Mouse (Mus musculus) heart, postnatal 0 days (tissue): ENCODE data around the gene Tnfrsf8. TPM values are rescaled to one million over a fixed set of nuclear protein-coding genes. Genes with fewer than 3 reads are reported as not detected.

Experiments
- ATAC-seq: fragments of 200-750 bp; cut with Nextera tagmentation; 2 replicates; pipeline ENCODE4 v1.8.0; 2017; ENCODE audit warnings: low read depth, moderate number of reproducible peaks, moderate library complexity; ENCODE audit not compliant: insufficient read depth
- DNase-seq: peaks from one replicate; pipeline ENCODE4 v3.0.0-alpha.2; 2016; ENCODE audit warnings: low spot score
- H3K27ac ChIP-seq: fragments of 300-500 bp; sonication (generic); 2 replicates; pipeline ENCODE4 v1.5.1; 2014; ENCODE audit warnings: low read depth, mild to moderate bottlenecking
- H3K27me3 ChIP-seq: fragments of 300-500 bp; sonication (generic); 2 replicates; pipeline ENCODE4 v1.6.1; 2014; ENCODE audit warnings: low read length, mixed read lengths; ENCODE audit not compliant: control insufficient read depth, insufficient read depth
- H3K36me3 ChIP-seq: fragments of 300-500 bp; sonication (generic); replicated peaks from 2 replicates; pipeline ENCODE4 v1.6.1; 2014; ENCODE audit warnings: low read length, mixed read lengths; ENCODE audit not compliant: control insufficient read depth, insufficient read depth
- H3K4me1 ChIP-seq: fragments of 300-500 bp; sonication (generic); 2 replicates; pipeline ENCODE4 v1.6.1; 2014; ENCODE audit warnings: antibody characterized with exemption; ENCODE audit not compliant: control insufficient read depth, insufficient read depth
- H3K4me2 ChIP-seq: fragments of 300-500 bp; sonication (generic); 2 replicates; pipeline ENCODE4 v1.6.1; 2014; ENCODE audit warnings: low read depth, mild to moderate bottlenecking, low read length, moderate library complexity
- H3K4me3 ChIP-seq: fragments of 300-500 bp; sonication (generic); 2 replicates; pipeline ENCODE4 v1.5.1; 2014; ENCODE audit warnings: low read depth, low read length
- H3K9ac ChIP-seq: fragments of 300-500 bp; sonication (generic); replicated peaks from 2 replicates; pipeline ENCODE4 v1.6.1; 2014; ENCODE audit warnings: low read depth, low read length, mixed read lengths
- H3K9me3 ChIP-seq: fragments of 300-500 bp; sonication (generic); replicated peaks from 2 replicates; pipeline ENCODE4 v1.6.1; 2016; ENCODE audit warnings: low read length; ENCODE audit not compliant: control insufficient read depth
- CTCF ChIP-seq: IDR thresholded peaks from 2 replicates; pipeline ENCODE4 v1.5.1; 2016; ENCODE audit warnings: antibody characterized with exemption, control low read depth, low read depth
- EP300 ChIP-seq: IDR thresholded peaks from 2 replicates; pipeline ENCODE4 v1.6.1; 2016; ENCODE audit warnings: antibody characterized with exemption, low read depth
- WGBS: fragments of 180-500 bp; shearing (Covaris S2); extraction: QIAGEN DNeasy Blood & Tissue Kit; methylation state at CpG from one replicate; pipeline ENCODE4 v1.1.7; 2014; 5-methylcytosine and 5-hydroxymethylcytosine counted together
- polyA plus RNA-seq: library from polyadenylated mRNA; unstranded; fragments of >200 nt; fragmentation: Nextera tagmentation; extraction: Ambion mirVana; gene quantifications from 2 replicates; pipeline ENCODE4 v1.2.1, GENCODE M21; 2015
- total RNA-seq: library from RNA; depleted of rRNA; stranded (reverse); fragments of >200 nt; gene quantifications from 2 replicates; pipeline ENCODE4 v1.2.3, GENCODE M21; 2014; ENCODE audit warnings: low replicate concordance

The Tnfrsf8 gene
- total and polyA plus RNA-seq, 2 experiments from 2014 or later: 0.04 TPM; not detected in 1

GRCm38 (mm10) chr4:145323631-145324030 lies 8.7 kb upstream of the Tnfrsf8 start:
- DNase-seq: no peak
- H3K4me3 ChIP-seq: no peak overlapping the region
- no peak overlapping the region for H3K9ac ChIP-seq
- H3K27me3 ChIP-seq: no peaks in the 10 kb centered on the region
- no peaks in the 10 kb centered on the region for H3K36me3 ChIP-seq
- WGBS: 48% methylated on average over 3 of the region's 3 CpGs
- H3K4me1 ChIP-seq: no peaks in the 10 kb centered on the region
- H3K27ac ChIP-seq: no peak overlapping the region
- H3K9me3 ChIP-seq: no peaks in the 10 kb centered on the region
- no peak overlapping the region for H3K4me2 ChIP-seq
- ATAC-seq: no peak
- TF ChIP-seq CTCF (no peak), EP300 (no peak)

- Histone ChIP-seq H3K36me3 (no peaks in the 10 kb centered on the region), H3K9ac (no peak overlapping the region), H3K27me3 (no peaks in the 10 kb centered on the region), H3K4me2 (no peak overlapping the region), H3K27ac (no peak overlapping the region), H3K4me1 (no peaks in the 10 kb centered on the region), H3K4me3 (no peak overlapping the region), H3K9me3 (no peaks in the 10 kb centered on the region)
- ATAC-seq: no peak
- WGBS: 73% methylated on average over 7 of the region's 8 CpGs
- DNase-seq: no peak
- TF ChIP-seq EP300: no peak
- TF ChIP-seq CTCF: no peak
These were observed 8.1 kb upstream of the Tnfrsf8 start for GRCm38 (mm10) chr4:145322995-145323627.

- no peak overlapping the region for H3K27ac ChIP-seq
- no peaks in the 10 kb centered on the region for H3K4me1 ChIP-seq
- ATAC-seq (no peak), DNase-seq (no peak)
- 75% methylated on average over 5 of the region's 5 CpGs for WGBS
- TF ChIP-seq CTCF (no peak), EP300 (no peak)
- no peak overlapping the region for H3K9ac ChIP-seq
- H3K4me2 ChIP-seq: no peak overlapping the region
- no peaks in the 10 kb centered on the region for H3K9me3 ChIP-seq
- no peaks in the 10 kb centered on the region for H3K27me3 ChIP-seq
- no peak overlapping the region for H3K4me3 ChIP-seq
- no peaks in the 10 kb centered on the region for H3K36me3 ChIP-seq
These were observed 7.2 kb upstream of the Tnfrsf8 start for GRCm38 (mm10) chr4:145322211-145322610.

- Histone ChIP-seq H3K9me3 (no peaks in the 10 kb centered on the region), H3K27me3 (no peaks in the 10 kb centered on the region), H3K36me3 (no peaks in the 10 kb centered on the region), H3K4me2 (no peak overlapping the region), H3K9ac (no peak overlapping the region), H3K4me1 (no peaks in the 10 kb centered on the region), H3K27ac (no peak overlapping the region), H3K4me3 (no peak overlapping the region)
- 63% methylated on average over 4 of the region's 4 CpGs for WGBS
- DNase-seq: no peak
- no peak for ATAC-seq
- TF ChIP-seq EP300 (no peak), CTCF (no peak)
These were observed 5.7 kb upstream of the Tnfrsf8 start for GRCm38 (mm10) chr4:145320624-145321023.

- peak; percentile 27 for DNase-seq
- no peak for TF ChIP-seq EP300
- no peak for TF ChIP-seq CTCF
- H3K9me3 ChIP-seq: no peaks in the 10 kb centered on the region
- H3K27ac ChIP-seq: no peak overlapping the region
- H3K36me3 ChIP-seq: no peaks in the 10 kb centered on the region
- H3K4me2 ChIP-seq: no peak overlapping the region
- H3K4me1 ChIP-seq: no peaks in the 10 kb centered on the region
- ATAC-seq: peak; percentile 72
- H3K9ac ChIP-seq: no peak overlapping the region
- 58% methylated on average over 4 of the region's 4 CpGs for WGBS
- H3K4me3 ChIP-seq: no peak overlapping the region
- peaks cover 5% of the 10 kb centered on the region; the same call in 1 of the 2 replicates for H3K27me3 ChIP-seq
These were observed 4.6 kb upstream of the Tnfrsf8 start for GRCm38 (mm10) chr4:145319274-145320226.
